Mouse (Mus musculus) yolk sac, embryonic 10.5 days (tissue): Measurements from ENCODE around the gene Vpreb1.

Experiments
- DNase-seq: peaks from one replicate; pipeline ENCODE4 v3.0.0-alpha.2; 2017; ENCODE audit warnings: low spot score

The Vpreb1 gene

GRCm38 (mm10) chr16:16855541-16855940 is 15.1 kb downstream of the Vpreb1 start:
- DNase-seq, result no peak

- no peak for DNase-seq
Observed at GRCm38 (mm10) chr16:16854836-16855235, 15.8 kb downstream of the Vpreb1 start.

- DNase-seq, result no peak
Observed at GRCm38 (mm10) chr16:16852411-16852810, 18.2 kb downstream of the Vpreb1 start.

- no peak for DNase-seq
Observed at GRCm38 (mm10) chr16:16849196-16849595, 21.4 kb downstream of the Vpreb1 start.

GRCm38 (mm10) chr16:16829671-16830070 is 41.0 kb downstream of the Vpreb1 start:
- DNase-seq, result no peak

GRCm38 (mm10) chr16:16828757-16829615 is 41.7 kb downstream of the Vpreb1 start, which contains the start of gene Spag6l:
TSS of gene Spag6l (minus strand) at chr16:16829456.
- DNase-seq, result peak; percentile 39

- no peak for DNase-seq
Observed at GRCm38 (mm10) chr16:16826223-16826622, 44.4 kb downstream of the Vpreb1 start.

GRCm38 (mm10) chr16:16825476-16825875 is 45.2 kb downstream of the Vpreb1 start:
- no peak for DNase-seq
